Comparison of ENCODE assay signal across 24 mouse cellular contexts in genomic region chr6:13610869-13611268, GRCm38 (mm10). TPM values are rescaled to one million over a fixed set of nuclear protein-coding genes. Genes with fewer than 3 reads are reported as not detected.
DNase-seq lines count a peak whose midpoint lies in the region; ATAC-seq and TF ChIP-seq lines count a peak whose summit lies in the region.
"Had no signal": no experiment of that assay in that cellular context is flagged by ENCODE, and none has a peak within 500 bp of the region (broad histone marks: within the 10 kb centered on the region; RNA-seq: fewer than 3 reads in every experiment).

No protein-coding gene starts in this region.

- H3K27me3 ChIP-seq in CH12.LX (replicated peaks) = no peaks in the 10 kb centered on the region
- no peaks in the 10 kb centered on the region for H3K27me3 ChIP-seq in kidney, embryonic 14.5 days (ENCODE audit: control insufficient read depth, insufficient read depth, low read length)
- H3K27me3 ChIP-seq in liver, embryonic 11.5 days (replicated peaks; ENCODE audit: control insufficient read depth, insufficient read depth, low read length) = no peaks in the 10 kb centered on the region
- H3K27me3 ChIP-seq: embryonic facial prominence, embryonic 15.5 days; hindbrain, embryonic 13.5 days; intestine, embryonic 15.5 days; Patski had no signal

- H3K79me2 ChIP-seq in CH12.LX (replicated peaks; ENCODE audit: control insufficient read depth, extremely low read depth, insufficient read depth, poor library complexity, severe bottlenecking) = peaks cover 16% of the 10 kb centered on the region

- dilution Hi-C loops in CH12.LX (cut with MboI; ENCODE audit: extremely low pct_ligation_motif_present, extremely low pct_unique_long_range_greater_than_20kb, low sequenced_read_pairs) = no loop called here

- H3K9me3 ChIP-seq in CH12.LX (replicated peaks; ENCODE audit: low read length) = no peaks in the 10 kb centered on the region
- H3K9me3 ChIP-seq in kidney, embryonic 14.5 days (ENCODE audit: control insufficient read depth, low read length) = no peaks in the 10 kb centered on the region
- H3K9me3 ChIP-seq in liver, embryonic 11.5 days (ENCODE audit: control insufficient read depth, low read length) = no peaks in the 10 kb centered on the region
- H3K9me3 ChIP-seq: embryonic facial prominence, embryonic 15.5 days; forebrain, embryonic 10.5 days; heart, embryonic 10.5 days; hindbrain, embryonic 13.5 days; intestine, embryonic 15.5 days had no signal

- peak; percentile 69 for DNase-seq in CH12.LX (ENCODE audit: extremely low read depth)
- no peak for DNase-seq in heart, postnatal 14 days
- no peak for DNase-seq in liver, embryonic 11.5 days (ENCODE audit: low spot score)
- DNase-seq: adrenal gland, postnatal 14 days; cerebellum, adult 11-12 months; cerebellum, postnatal 10 days; embryo, embryonic 11 days; gastrocnemius, postnatal 36 days; heart, adult 18-20 months; heart, postnatal 10 days had no signal

- no peak overlapping the region; the same call in 1 of the 2 replicates for H3K9ac ChIP-seq in CH12.LX (ENCODE audit: insufficient read depth, low read depth)
- H3K9ac ChIP-seq in kidney, embryonic 14.5 days (ENCODE audit: low read depth, low read length) = no peak overlapping the region
- H3K9ac ChIP-seq in liver, embryonic 11.5 days (ENCODE audit: low read depth, low read length) = no peak overlapping the region
- H3K9ac ChIP-seq: embryonic facial prominence, embryonic 15.5 days; hindbrain, embryonic 13.5 days; intestine, embryonic 15.5 days had no signal

- peak overlapping the region; percentile 66 for H3K4me2 ChIP-seq in CH12.LX (ENCODE audit: insufficient read depth, low read depth, poor library complexity, severe bottlenecking)
- no peak overlapping the region for H3K4me2 ChIP-seq in kidney, embryonic 14.5 days (replicated peaks; ENCODE audit: low read depth, low read length)
- no peak overlapping the region for H3K4me2 ChIP-seq in liver, embryonic 11.5 days
- H3K4me2 ChIP-seq: embryonic facial prominence, embryonic 15.5 days; hindbrain, embryonic 13.5 days; intestine, embryonic 15.5 days had no signal

- TF ChIP-seq RAD21 in CH12.LX (IDR thresholded peaks at IDR 0.05; ENCODE audit: low read depth, low read length) = no peak

- TF ChIP-seq CTCF in CH12.LX (conservative IDR thresholded peaks at IDR 0.05 in 1 of 2, IDR thresholded peaks at IDR 0.05 in 1 of 2; ENCODE audit: low read depth in 2 of 2, low read length in 2 of 2) = no peak

- peaks cover 5 to 41% of the 10 kb centered on the region in 2 experiments for H3K4me1 ChIP-seq in CH12.LX (ENCODE audit: control insufficient read depth in 1 of 2, insufficient read depth in 2 of 2)
- peaks cover 6% of the 10 kb centered on the region; the same call in 1 of the 2 replicates for H3K4me1 ChIP-seq in kidney, embryonic 14.5 days (ENCODE audit: control insufficient read depth, insufficient read depth, low read length)
- H3K4me1 ChIP-seq in liver, embryonic 11.5 days (replicated peaks; ENCODE audit: control insufficient read depth, insufficient read depth, low read length) = peaks cover 14% of the 10 kb centered on the region

- H3K36me3 ChIP-seq in CH12.LX (replicated peaks in 1 of 2; ENCODE audit: control insufficient read depth in 1 of 2, insufficient read depth in 1 of 2, low read length in 1 of 2) = no peaks in the 10 kb centered on the region
- H3K36me3 ChIP-seq in kidney, embryonic 14.5 days (ENCODE audit: control insufficient read depth, insufficient read depth, low read length) = no peaks in the 10 kb centered on the region
- H3K36me3 ChIP-seq in liver, embryonic 11.5 days (ENCODE audit: control insufficient read depth, insufficient read depth, low read length) = no peaks in the 10 kb centered on the region
- H3K36me3 ChIP-seq: embryonic facial prominence, embryonic 15.5 days; forebrain, embryonic 10.5 days; heart, embryonic 10.5 days; hindbrain, embryonic 13.5 days; intestine, embryonic 15.5 days had no signal

- intact Hi-C loops in heart, postnatal 14 days (cut with DNase I) = no loop called here

- TF ChIP-seq EP300 in CH12.LX (IDR thresholded peaks at IDR 0.05; ENCODE audit: low read length) = peak; percentile 86

- 94% methylated on average over 2 of the region's 2 CpGs for WGBS in kidney, embryonic 14.5 days
- 69% methylated on average over 2 of the region's 2 CpGs for WGBS in liver, embryonic 11.5 days

- TF ChIP-seq POLR2A in CH12.LX (IDR thresholded peaks at IDR 0.05; ENCODE audit: low read depth, low read length) = no peak

- H3K27ac ChIP-seq in CH12.LX (ENCODE audit: insufficient read depth, low read depth) = peak overlapping the region; percentile 87
- no peak overlapping the region for H3K27ac ChIP-seq in kidney, embryonic 14.5 days (ENCODE audit: low read depth, low read length)
- H3K27ac ChIP-seq in liver, embryonic 11.5 days (ENCODE audit: low read depth, low read length) = no peak overlapping the region
- H3K27ac ChIP-seq: embryonic facial prominence, embryonic 15.5 days; forebrain, embryonic 10.5 days; heart, embryonic 10.5 days; hindbrain, embryonic 13.5 days; hindbrain, postnatal 0 days; intestine, embryonic 15.5 days had no signal

- in situ Hi-C loops in CH12.LX (cut with MboI; ENCODE audit: low pct_ligation_motif_present, low pct_unique_long_range_greater_than_20kb, low sequenced_read_pairs) = no loop called here

- ATAC-seq in common myeloid progenitor, adult 5-6 weeks (replicated peaks; ENCODE audit: low read depth, poor library complexity, severe bottlenecking) = peak; percentile 5; the same call in 1 of the 2 replicates
- ATAC-seq in monocyte, adult 5-6 weeks (replicated peaks; ENCODE audit: insufficient number of reproducible peaks, low FRiP score, low TSS enrichment, poor library complexity, severe bottlenecking) = peak; percentile 53
- no peak for ATAC-seq in kidney, embryonic 14.5 days (ENCODE audit: low FRiP score, low TSS enrichment)
- ATAC-seq in inflammation-experienced regulatory T-cells, adult 6 months = no peak
- ATAC-seq in liver, embryonic 11.5 days (replicated peaks; ENCODE audit: low FRiP score) = no peak
- ATAC-seq: activated CD4-positive, CD25-positive, alpha-beta regulatory T cell, adult 4 months; forebrain, embryonic 14.5 days; hindbrain, postnatal 0 days; intestine, embryonic 15.5 days; Patski had no signal

- no peak overlapping the region for H3K4me3 ChIP-seq in CH12.LX (replicated peaks in 1 of 3; ENCODE audit: low read depth in 2 of 3, low read length in 2 of 3, poor library complexity in 1 of 3)
- no peak overlapping the region for H3K4me3 ChIP-seq in kidney, embryonic 14.5 days (ENCODE audit: low read length)
- H3K4me3 ChIP-seq in liver, embryonic 11.5 days (ENCODE audit: low read depth, low read length) = no peak overlapping the region
- H3K4me3 ChIP-seq: embryonic facial prominence, embryonic 15.5 days; erythroblast, embryonic 14.5 days; forebrain, embryonic 10.5 days; heart, embryonic 10.5 days; hindbrain, embryonic 13.5 days; intestine, embryonic 15.5 days had no signal

TF ChIP-seq in CH12.LX, 34 proteins besides CTCF, POLR2A, EP300 and RAD21:
- no peak for TF ChIP-seq KAT2A (IDR thresholded peaks at IDR 0.05; ENCODE audit: insufficient replicate concordance, low read length)
- no peak for TF ChIP-seq TCF12 (IDR thresholded peaks at IDR 0.05; ENCODE audit: low read depth, low read length)
- TF ChIP-seq PAX5 (IDR thresholded peaks at IDR 0.05; ENCODE audit: low read length) = no peak
- TF ChIP-seq SMC3 (IDR thresholded peaks at IDR 0.05; ENCODE audit: low read depth, low read length) = no peak
- TF ChIP-seq E2F4 (IDR thresholded peaks at IDR 0.05; ENCODE audit: insufficient replicate concordance, low read depth, low read length) = no peak
- no peak for TF ChIP-seq MEF2A (IDR thresholded peaks at IDR 0.05; ENCODE audit: borderline replicate concordance, low read depth, low read length)
- TF ChIP-seq UBTF (IDR thresholded peaks at IDR 0.05; ENCODE audit: low read depth, low read length) = no peak
- 0 out of 2 replicates have a peak, but pooled peaks have one; percentile 10 for TF ChIP-seq JUN (IDR thresholded peaks at IDR 0.05; ENCODE audit: insufficient read depth, low read depth, low read length)
- TF ChIP-seq CHD2 (IDR thresholded peaks at IDR 0.05; ENCODE audit: low read length) = no peak
- TF ChIP-seq ZNF384 (IDR thresholded peaks at IDR 0.05; ENCODE audit: low read depth, low read length) = no peak
- TF ChIP-seq ETS1 (conservative IDR thresholded peaks at IDR 0.05; ENCODE audit: low read depth, low read length) = no peak
- no peak for TF ChIP-seq ELF1 (IDR thresholded peaks at IDR 0.05; ENCODE audit: low read depth, low read length)
- peak; percentile 65 for TF ChIP-seq IRF4 (IDR thresholded peaks at IDR 0.05; ENCODE audit: low read depth, low read length)
- TF ChIP-seq ZMIZ1 (IDR thresholded peaks at IDR 0.05; ENCODE audit: low read depth, low read length) = no peak
- TF ChIP-seq BHLHE40 (IDR thresholded peaks at IDR 0.05; ENCODE audit: low read depth, low read length) = no peak
- no peak for TF ChIP-seq NRF1 (IDR thresholded peaks at IDR 0.05; ENCODE audit: low read depth, low read length)
- TF ChIP-seq MYC (IDR thresholded peaks at IDR 0.05; ENCODE audit: low read depth, low read length) = peak; percentile 33; the same call in 1 of the 2 replicates
- TF ChIP-seq NELFE (IDR thresholded peaks at IDR 0.05; ENCODE audit: low read depth, low read length) = no peak
- TF ChIP-seq GABPA (IDR thresholded peaks at IDR 0.05; ENCODE audit: insufficient replicate concordance, low read depth, low read length) = no peak
- TF ChIP-seq MXI1 (IDR thresholded peaks at IDR 0.05; ENCODE audit: low read depth, low read length) = no peak
- TF ChIP-seq JUND (conservative IDR thresholded peaks at IDR 0.05; ENCODE audit: low read depth, low read length) = 0 out of 2 replicates have a peak, but pooled peaks have one; percentile 42
- TF ChIP-seq USF1 (IDR thresholded peaks at IDR 0.05; ENCODE audit: low read depth, low read length) = no peak

RNA-seq across cellular contexts. Expression of gene Tmem168, which starts 3.0 kb away (rescaled TPM):
- 35.5 and 36.6 TPM in 2 replicates for total RNA-seq in CH12.LX (2012; rRNA removed)
- total RNA-seq in CH12.LX (2014; rRNA removed) = 57.4 and 59.9 TPM in 2 replicates
- 27.9 and 30.0 TPM in 2 replicates for polyA plus RNA-seq in CH12.LX (2012; ENCODE audit: insufficient read length, low read depth)
- 30.9 and 33.0 TPM in 2 replicates for total RNA-seq in common myeloid progenitor, adult 5-6 weeks (2017)
- total RNA-seq in monocyte, adult 5-6 weeks (2017) = 46.7 to 82.2 TPM (median 53.1 TPM) in 3 replicates
- 25.2 and 43.3 TPM in 2 replicates for polyA plus RNA-seq in kidney, embryonic 14.5 days (2014; fragmentation: Nextera tagmentation; extraction: Ambion mirVana)
- 10 to 100 TPM; 19.8 to 21.0 TPM for total RNA-seq in heart, postnatal 14 days (2021)
- polyA plus RNA-seq in inflammation-experienced regulatory T-cells, adult 6 months (2017; shearing (Covaris generic)) = 10 to 100 TPM; 37.8 to 46.5 (median 39.8) TPM
- 29.1 and 32.3 TPM in 2 replicates for polyA plus RNA-seq in liver, embryonic 11.5 days (2014; fragmentation: Nextera tagmentation; extraction: Ambion mirVana)
- polyA plus RNA-seq: erythroblast, embryonic 14.5 days had no signal

Comparison
In these comparisons a context has a peak if more than half of its experiments do, and no peak if none do; other contexts are left out.
1. ATAC-seq: peak in common myeloid progenitor, adult 5-6 weeks (single experiment) and monocyte, adult 5-6 weeks (single experiment); none in kidney, embryonic 14.5 days (single experiment), inflammation-experienced regulatory T-cells, adult 6 months (single experiment) and liver, embryonic 11.5 days (single experiment).